Mouse (Mus musculus): ENCODE data around the gene Ppm1h. TPM values are rescaled to one million over a fixed set of nuclear protein-coding genes. Genes with fewer than 3 reads are reported as not detected.
A peak's percentile ranks its signal among the peaks of the same experiment; 100 is the strongest.

Gene Ppm1h
- total RNA-seq, 2 experiments from 2014 or later = 1.9 to 3.3 TPM

GRCm38 (mm10) chr10:122872720-122873119 is 194.2 kb downstream of the Ppm1h start:
- no peak for DNase-seq
- intact Hi-C loops (cut with DNase I; ENCODE audit: low total_unique reads) = no loop called here

- DNase-seq = no peak
- intact Hi-C loops (cut with DNase I; ENCODE audit: low total_unique reads) = no loop called here
These were observed 198.4 kb downstream of the Ppm1h start for GRCm38 (mm10) chr10:122876964-122877363.

- intact Hi-C loops (cut with DNase I; ENCODE audit: low total_unique reads) = no loop called here
- DNase-seq = no peak
These were observed 198.9 kb downstream of the Ppm1h start for GRCm38 (mm10) chr10:122877436-122877835.

GRCm38 (mm10) chr10:122881456-122881855 is 202.9 kb downstream of the Ppm1h start:
- intact Hi-C loops (cut with DNase I; ENCODE audit: low total_unique reads) = loop anchor here (10.0 kb wide), 1 partner anchor 57 kb away; no protein-coding TSS in a partner anchor
- DNase-seq = no peak

- no peak for DNase-seq
- intact Hi-C loops (cut with DNase I; ENCODE audit: low total_unique reads) = loop anchor here (10.0 kb wide), 1 partner anchor 58 kb away; no protein-coding TSS in a partner anchor
These were observed 204.1 kb downstream of the Ppm1h start for GRCm38 (mm10) chr10:122882614-122883013.

GRCm38 (mm10) chr10:122883823-122884743 is 205.5 kb downstream of the Ppm1h start:
- DNase-seq = peak; percentile 74
- intact Hi-C loops (cut with DNase I; ENCODE audit: low total_unique reads) = loop anchor here (10.0 kb wide), 1 partner anchor 59 kb away; no protein-coding TSS in a partner anchor

GRCm38 (mm10) chr10:122885301-122885700 is 206.7 kb downstream of the Ppm1h start:
- no peak for DNase-seq
- intact Hi-C loops (cut with DNase I; ENCODE audit: low total_unique reads) = loop anchor here (10.0 kb wide), 1 partner anchor 60 kb away; no protein-coding TSS in a partner anchor

GRCm38 (mm10) chr10:122886055-122886915 is 207.7 kb downstream of the Ppm1h start:
- peak; percentile 54 for DNase-seq
- intact Hi-C loops (cut with DNase I; ENCODE audit: low total_unique reads) = loop anchor here (10.0 kb wide), 1 partner anchor 61 kb away; no protein-coding TSS in a partner anchor

- no peak for DNase-seq
- intact Hi-C loops (cut with DNase I; ENCODE audit: low total_unique reads) = loop anchor here (10.0 kb wide), 1 partner anchor 62 kb away; no protein-coding TSS in a partner anchor
These were observed 208.5 kb downstream of the Ppm1h start for GRCm38 (mm10) chr10:122886916-122887527.

GRCm38 (mm10) chr10:122887528-122888183 is 209.1 kb downstream of the Ppm1h start:
- DNase-seq = no peak
- intact Hi-C loops (cut with DNase I; ENCODE audit: low total_unique reads) = loop anchor here (10.0 kb wide), 1 partner anchor 63 kb away; no protein-coding TSS in a partner anchor

- intact Hi-C loops (cut with DNase I; ENCODE audit: low total_unique reads) = no loop called here
- DNase-seq = no peak
These were observed 212.3 kb downstream of the Ppm1h start for GRCm38 (mm10) chr10:122890682-122891350.

GRCm38 (mm10) chr10:122891461-122891860 is 212.9 kb downstream of the Ppm1h start:
- intact Hi-C loops (cut with DNase I; ENCODE audit: low total_unique reads) = no loop called here
- DNase-seq = no peak

- intact Hi-C loops (cut with DNase I; ENCODE audit: low total_unique reads) = no loop called here
- DNase-seq = peak; percentile 64
These were observed 216.1 kb downstream of the Ppm1h start for GRCm38 (mm10) chr10:122894555-122895069.

- intact Hi-C loops (cut with DNase I; ENCODE audit: low total_unique reads) = no loop called here
- DNase-seq = peak; percentile 61
These were observed 216.7 kb downstream of the Ppm1h start for GRCm38 (mm10) chr10:122895121-122895770.

- intact Hi-C loops (cut with DNase I; ENCODE audit: low total_unique reads) = loop anchor here (5.0 kb wide), 1 partner anchor 88 kb away; no protein-coding TSS in a partner anchor
- DNase-seq = no peak
These were observed 221.4 kb downstream of the Ppm1h start for GRCm38 (mm10) chr10:122899971-122900370.

GRCm38 (mm10) chr10:122900466-122900865 is 221.9 kb downstream of the Ppm1h start:
- intact Hi-C loops (cut with DNase I; ENCODE audit: low total_unique reads) = loop anchor here (5.0 kb wide), 1 partner anchor 88 kb away; no protein-coding TSS in a partner anchor

GRCm38 (mm10) chr10:122901379-122901778 is 222.8 kb downstream of the Ppm1h start:
- intact Hi-C loops (cut with DNase I; ENCODE audit: low total_unique reads) = loop anchor here (5.0 kb wide), 1 partner anchor 89 kb away; no protein-coding TSS in a partner anchor
- no peak for DNase-seq

More at GRCm38 (mm10) chr10:122900466-122900865, 221.9 kb downstream of the Ppm1h start:
- DNase-seq = no peak

Measured in gastrocnemius, postnatal 14 days (tissue).